ENCODE assay signal across 12 mouse cellular contexts in genomic region chr4:144453217-144453616, GRCm38 (mm10).
"Had no signal": no experiment of that assay in that cellular context is flagged by ENCODE, and none has a peak within 500 bp of the region (broad histone marks: within the 10 kb centered on the region; RNA-seq: fewer than 3 reads in every experiment).

Gene Gm9944, minus strand, starts transcription at chr4:144453317.

- DNase-seq: left cerebral cortex, postnatal 4 days; liver; liver, embryonic 13.5 days; liver, postnatal 0 days; lung, adult 18-20 months; lung, adult 2 months; lung, embryonic 14.5 days; lung, postnatal 10 days; lung, postnatal 14 days; lung, postnatal 36 days; lung, postnatal 4 days; midbrain, embryonic 14.5 days had no signal
